Mouse (Mus musculus): Measurements from ENCODE around the gene Zfp960.
"Not testable (repeated sequence)": the region's sequence is repeated elsewhere in the genome, so short reads cannot be mapped to it uniquely, and the experiment has no call there.

The Zfp960 gene
- long read RNA-seq, experiment 1, partial matches to known transcripts = 0 of 3 reads
- long read RNA-seq, experiment 1, other reads (novel, unspliced or antisense) = 0 of 3 reads
- long read RNA-seq, experiment 2, partial matches to known transcripts = 0 of 2 reads
- long read RNA-seq, experiment 2, other reads (novel, unspliced or antisense) = 0 of 2 reads

- intact Hi-C loops (cut with DNase I) = not testable (repeated sequence)
Measured at GRCm38 (mm10) chr17:17063628-17064494, at the start of gene Zfp960. Gene Zfp960 (plus strand): TSS chr17:17064113.

GRCm38 (mm10) chr17:17018071-17018470 lies 45.8 kb upstream of the Zfp960 start:
- intact Hi-C loops (cut with DNase I) = not testable (repeated sequence)

GRCm38 (mm10) chr17:17059566-17059965 lies 4.3 kb upstream of the Zfp960 start:
- intact Hi-C loops (cut with DNase I) = not testable (repeated sequence)

- intact Hi-C loops (cut with DNase I) = not testable (repeated sequence)
Measured at GRCm38 (mm10) chr17:17120830-17121502, 57.1 kb downstream of the Zfp960 start, which contains the start of gene Zfp97. Gene Zfp97 (plus strand): TSS chr17:17121415.

All from adrenal gland (tissue).